Mouse (Mus musculus) forebrain, embryonic 16.5 days (tissue): ENCODE measurements around the gene Slc22a3. TPM values are rescaled to one million over a fixed set of nuclear protein-coding genes. Genes with fewer than 3 reads are reported as not detected.

Source experiments
- ATAC-seq: fragments of 200-750 bp; cut with Nextera tagmentation; 2 replicates; pipeline ENCODE4 v1.8.0; 2017; ENCODE audit warnings: mild to moderate bottlenecking, moderate library complexity
- H3K27ac ChIP-seq: fragments of 300-500 bp; sonication (generic); 2 replicates; pipeline ENCODE4 v1.5.1; 2014; ENCODE audit warnings: low read length, control low read depth
- H3K27me3 ChIP-seq: fragments of 300-500 bp; sonication (generic); replicated peaks from 2 replicates; pipeline ENCODE4 v1.6.1; 2014; ENCODE audit warnings: low read length; ENCODE audit not compliant: control insufficient read depth, insufficient read depth
- H3K36me3 ChIP-seq: fragments of 300-500 bp; sonication (generic); 2 replicates; pipeline ENCODE4 v1.6.1; 2014; ENCODE audit not compliant: control insufficient read depth, insufficient read depth
- H3K4me1 ChIP-seq: fragments of 300-500 bp; sonication (generic); replicated peaks from 2 replicates; pipeline ENCODE4 v1.6.1; 2014; ENCODE audit warnings: low read length; ENCODE audit not compliant: control insufficient read depth, insufficient read depth
- H3K4me2 ChIP-seq: fragments of 300-500 bp; sonication (generic); 2 replicates; pipeline ENCODE4 v1.6.1; 2014; ENCODE audit warnings: mild to moderate bottlenecking, low read length, control low read depth
- H3K4me3 ChIP-seq: fragments of 300-500 bp; sonication (generic); replicated peaks from 2 replicates; pipeline ENCODE4 v1.5.1; 2014; ENCODE audit warnings: mild to moderate bottlenecking, low read length, control low read depth
- H3K9ac ChIP-seq: fragments of 300-500 bp; sonication (generic); replicated peaks from 2 replicates; pipeline ENCODE4 v1.6.1; 2014; ENCODE audit warnings: low read depth, low read length, control low read depth
- H3K9me3 ChIP-seq: fragments of 300-500 bp; sonication (generic); 2 replicates; pipeline ENCODE4 v1.6.1; 2016; ENCODE audit warnings: low read length; ENCODE audit not compliant: control insufficient read depth
- WGBS: fragments of 180-500 bp; shearing (Covaris S2); extraction: QIAGEN DNeasy Blood & Tissue Kit; methylation state at CpG from one replicate; pipeline ENCODE4 v1.1.7; 2014; 5-methylcytosine and 5-hydroxymethylcytosine counted together
- polyA plus RNA-seq: library from polyadenylated mRNA; unstranded; fragments of >200 nt; fragmentation: Nextera tagmentation; extraction: Ambion mirVana; gene quantifications from 2 replicates; pipeline ENCODE4 v1.2.1, GENCODE M21; 2015

The Slc22a3 gene
- polyA plus RNA-seq, 1 experiment from 2014 or later: 1.1 TPM

GRCm38 (mm10) chr17:12511193-12511592 is 3.7 kb upstream of the Slc22a3 start:
- H3K27ac ChIP-seq: no peak overlapping the region
- H3K4me2 ChIP-seq: no peak overlapping the region
- WGBS: 89% methylated on average over 3 of the region's 3 CpGs

DNA sequence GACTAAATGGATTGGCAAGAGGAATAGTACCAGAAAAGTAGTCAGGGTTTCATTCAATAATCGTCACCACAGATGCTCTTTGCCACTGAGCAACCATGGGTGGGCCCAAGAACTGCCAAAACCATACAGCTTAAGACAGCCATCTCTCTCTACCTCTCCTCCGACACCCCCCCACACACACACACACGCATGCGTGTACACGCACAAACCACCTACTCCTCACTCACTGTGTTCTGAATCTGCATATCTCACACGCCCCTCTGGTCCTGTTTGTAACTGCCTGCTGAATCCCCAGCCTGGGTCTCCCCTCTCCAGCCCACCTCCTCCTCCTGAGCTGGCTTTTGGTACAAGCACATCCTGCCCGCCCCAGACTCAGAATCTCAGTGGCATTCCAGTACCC is 872 bp upstream of the Slc22a3 start:
- no peak overlapping the region for H3K27ac ChIP-seq
- peaks cover 40% of the 10 kb centered on the region for H3K27me3 ChIP-seq
- WGBS: 13% methylated on average over 7 of the region's 7 CpGs
- no peak overlapping the region for H3K4me3 ChIP-seq
- no peak for ATAC-seq
- H3K4me1 ChIP-seq: peaks cover 6% of the 10 kb centered on the region
- no peak overlapping the region for H3K9ac ChIP-seq
- no peaks in the 10 kb centered on the region for H3K9me3 ChIP-seq
- H3K4me2 ChIP-seq: no peak overlapping the region
- H3K36me3 ChIP-seq: no peaks in the 10 kb centered on the region

More at GRCm38 (mm10) chr17:12511193-12511592, 3.7 kb upstream of the Slc22a3 start:
- Histone ChIP-seq H3K4me3 (no peak overlapping the region), H3K9me3 (no peaks in the 10 kb centered on the region), H3K27me3 (peaks cover 29% of the 10 kb centered on the region), H3K36me3 (no peaks in the 10 kb centered on the region), H3K9ac (no peak overlapping the region), H3K4me1 (peaks cover 6% of the 10 kb centered on the region)
- no peak for ATAC-seq

- H3K36me3 ChIP-seq: no peaks in the 10 kb centered on the region
- H3K9me3 ChIP-seq: no peaks in the 10 kb centered on the region
- WGBS: 1% methylated on average over 64 of the region's 65 CpGs
- no peak overlapping the region for H3K27ac ChIP-seq
- no peak overlapping the region for H3K9ac ChIP-seq
- peak overlapping the region; percentile 33 for H3K4me3 ChIP-seq
- peak overlapping the region; percentile 50 for H3K4me2 ChIP-seq
- H3K4me1 ChIP-seq: peaks cover 6% of the 10 kb centered on the region
- H3K27me3 ChIP-seq: peaks cover 40% of the 10 kb centered on the region
- ATAC-seq: no peak
These were observed 471 bp downstream of the Slc22a3 start for GRCm38 (mm10) chr17:12506903-12507563.

DNA sequence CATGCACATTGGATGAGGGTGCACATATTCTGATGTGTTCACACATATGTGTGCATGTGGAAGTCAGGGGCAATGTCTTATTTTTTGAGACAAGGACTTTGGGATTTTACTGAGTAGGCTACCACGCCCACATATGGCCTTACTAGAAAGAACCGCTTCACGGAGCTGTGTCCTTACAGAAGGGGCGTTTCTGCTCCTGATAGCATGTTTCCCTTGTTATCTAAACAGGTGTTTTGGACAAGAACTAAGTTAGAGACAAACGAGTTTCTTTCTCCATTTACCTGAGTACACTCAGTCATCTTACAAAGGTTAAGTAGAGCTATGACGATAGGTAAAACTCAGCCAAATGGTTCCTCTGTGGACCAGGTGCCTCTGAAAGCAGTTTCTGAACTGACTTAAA is 1.8 kb downstream of the Slc22a3 start:
- Histone ChIP-seq H3K27me3 (peaks cover 40% of the 10 kb centered on the region), H3K4me1 (peaks cover 6% of the 10 kb centered on the region), H3K4me2 (no peak overlapping the region), H3K9me3 (0 out of 2 replicates have a peak, but pooled peaks cover under 1% of the 10 kb centered on the region), H3K9ac (no peak overlapping the region), H3K36me3 (no peaks in the 10 kb centered on the region), H3K27ac (no peak overlapping the region), H3K4me3 (no peak overlapping the region)
- 77% methylated on average over 6 of the region's 6 CpGs for WGBS
- no peak for ATAC-seq

- Histone ChIP-seq H3K9me3 (0 out of 2 replicates have a peak, but pooled peaks cover 2% of the 10 kb centered on the region), H3K4me1 (no peaks in the 10 kb centered on the region), H3K4me3 (no peak overlapping the region), H3K36me3 (no peaks in the 10 kb centered on the region), H3K27me3 (peaks cover 4% of the 10 kb centered on the region; the same call in 1 of the 2 replicates), H3K4me2 (no peak overlapping the region), H3K9ac (no peak overlapping the region), H3K27ac (no peak overlapping the region)
- WGBS: 90% methylated on average over 8 of the region's 8 CpGs
- ATAC-seq: no peak
These were observed 8.1 kb downstream of the Slc22a3 start for GRCm38 (mm10) chr17:12499426-12499825.

DNA sequence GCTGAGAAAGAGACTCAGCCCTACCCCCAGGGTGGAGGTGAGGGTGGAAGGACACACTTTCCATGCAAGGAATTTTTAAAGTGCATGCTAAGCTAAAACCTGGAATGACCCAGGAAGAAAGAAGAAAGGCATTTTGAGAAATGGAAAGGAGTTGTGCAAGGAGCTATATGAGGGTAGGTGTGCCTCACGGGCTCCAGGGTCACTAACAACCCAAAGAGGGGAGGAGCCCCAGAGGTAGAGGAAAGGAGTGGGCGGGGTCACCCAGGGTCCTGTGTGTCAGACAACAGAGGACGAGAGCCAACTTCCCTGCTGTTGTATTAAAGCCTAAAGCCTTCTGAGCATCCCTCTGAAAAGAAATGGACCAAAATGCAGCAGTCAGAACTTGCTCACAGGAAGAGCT is 11.9 kb downstream of the Slc22a3 start:
- H3K36me3 ChIP-seq: no peaks in the 10 kb centered on the region
- H3K4me2 ChIP-seq: no peak overlapping the region
- no peak overlapping the region for H3K9ac ChIP-seq
- H3K4me1 ChIP-seq: no peaks in the 10 kb centered on the region
- 0 out of 2 replicates have a peak, but pooled peaks cover under 1% of the 10 kb centered on the region for H3K9me3 ChIP-seq
- no peaks in the 10 kb centered on the region for H3K27me3 ChIP-seq
- no peak overlapping the region for H3K27ac ChIP-seq
- no peak overlapping the region for H3K4me3 ChIP-seq
- 53% methylated on average over 3 of the region's 3 CpGs for WGBS
- ATAC-seq: no peak

DNA sequence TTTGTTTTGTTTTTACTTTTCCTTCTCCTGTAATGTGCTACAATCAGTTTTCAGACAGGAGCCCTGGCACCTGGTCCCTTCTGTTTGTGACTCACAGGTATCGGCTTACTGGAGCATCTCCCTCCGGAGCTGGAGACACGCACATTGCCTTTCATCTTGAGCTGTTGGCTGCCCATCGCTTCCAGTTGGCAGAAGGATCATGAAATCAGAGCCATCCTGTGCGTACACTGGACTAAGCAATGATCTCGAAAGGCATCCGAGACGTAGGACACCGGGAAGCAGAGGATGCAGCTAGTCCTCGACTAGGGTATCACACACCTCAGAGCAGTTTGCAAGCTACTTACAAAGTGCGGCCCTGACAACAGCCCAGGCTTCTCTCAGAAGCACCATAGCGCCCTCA is 15.9 kb downstream of the Slc22a3 start:
- no peak for ATAC-seq
- H3K27ac ChIP-seq: no peak overlapping the region
- H3K4me1 ChIP-seq: no peaks in the 10 kb centered on the region
- no peak overlapping the region for H3K4me3 ChIP-seq
- H3K9me3 ChIP-seq: no peaks in the 10 kb centered on the region
- H3K4me2 ChIP-seq: no peak overlapping the region
- no peaks in the 10 kb centered on the region for H3K27me3 ChIP-seq
- no peaks in the 10 kb centered on the region for H3K36me3 ChIP-seq
- 87% methylated on average over 12 of the region's 12 CpGs for WGBS
- no peak overlapping the region for H3K9ac ChIP-seq

DNA sequence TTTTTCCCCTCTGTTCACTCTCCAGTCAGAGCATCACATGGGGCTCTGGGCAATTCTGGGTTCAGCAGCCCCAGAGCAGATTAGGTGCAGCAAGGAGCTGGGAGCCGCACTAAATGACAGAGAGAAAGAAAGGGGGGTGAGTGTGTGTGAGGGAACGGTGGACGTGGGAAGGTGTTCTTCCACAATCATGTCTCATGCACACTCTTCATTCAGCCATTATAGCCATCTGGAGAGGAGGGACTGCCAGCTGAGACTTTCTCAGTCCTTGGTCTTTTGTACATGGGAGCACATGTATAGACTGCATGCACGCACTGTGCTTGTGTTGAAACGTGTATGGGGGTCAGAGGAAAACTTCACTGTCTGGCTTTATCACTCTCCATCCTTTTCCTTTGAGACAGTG is 17.6 kb downstream of the Slc22a3 start:
- H3K9me3 ChIP-seq: no peaks in the 10 kb centered on the region
- H3K9ac ChIP-seq: no peak overlapping the region
- ATAC-seq: no peak
- WGBS: 79% methylated on average over 5 of the region's 5 CpGs
- H3K4me3 ChIP-seq: no peak overlapping the region
- no peak overlapping the region for H3K27ac ChIP-seq
- no peaks in the 10 kb centered on the region for H3K36me3 ChIP-seq
- no peak overlapping the region for H3K4me2 ChIP-seq
- H3K27me3 ChIP-seq: no peaks in the 10 kb centered on the region
- no peaks in the 10 kb centered on the region for H3K4me1 ChIP-seq

DNA sequence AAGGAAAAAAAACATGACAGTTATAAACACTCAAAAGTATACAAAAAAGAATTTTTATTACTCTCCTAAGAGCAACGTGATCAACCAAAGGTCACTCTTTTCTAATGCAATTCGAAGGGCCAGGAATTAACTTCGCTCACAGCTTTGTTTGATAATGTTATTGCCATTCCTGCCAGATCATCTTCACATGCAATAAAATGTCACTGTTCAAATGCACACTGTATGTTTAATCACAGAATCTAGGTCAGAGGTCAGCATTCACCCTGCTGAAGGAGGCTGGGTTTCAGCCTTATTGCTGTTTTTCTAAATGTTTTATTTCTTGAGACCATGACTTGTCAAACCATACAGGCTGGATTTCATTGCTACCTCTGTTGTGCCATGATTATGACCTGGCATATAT is 21.8 kb downstream of the Slc22a3 start:
- Histone ChIP-seq H3K4me2 (no peak overlapping the region), H3K27me3 (no peaks in the 10 kb centered on the region), H3K4me3 (no peak overlapping the region), H3K36me3 (no peaks in the 10 kb centered on the region), H3K27ac (no peak overlapping the region), H3K9me3 (no peaks in the 10 kb centered on the region), H3K4me1 (no peaks in the 10 kb centered on the region), H3K9ac (no peak overlapping the region)
- ATAC-seq: no peak
- 90% methylated on average over 3 of the region's 3 CpGs for WGBS

DNA sequence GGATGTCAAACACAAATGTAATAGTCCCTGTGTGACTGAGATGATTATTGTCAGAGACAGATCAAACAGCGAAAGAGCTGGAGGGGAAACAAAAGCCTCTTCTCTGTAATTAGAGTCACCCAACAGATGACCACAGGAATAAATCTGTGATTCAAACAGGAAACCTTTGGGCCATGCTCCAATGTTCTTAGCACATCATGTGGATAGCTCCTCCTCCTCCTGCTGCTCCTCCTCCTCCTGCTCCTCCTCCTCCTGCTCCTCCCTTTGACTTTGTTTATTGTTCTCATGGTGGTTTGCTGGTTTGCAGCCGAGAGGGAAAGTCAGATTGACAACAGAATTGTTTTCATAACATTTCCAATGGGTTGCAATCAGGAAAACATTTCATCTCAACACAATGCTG is 28.1 kb downstream of the Slc22a3 start:
- H3K27ac ChIP-seq: no peak overlapping the region
- H3K36me3 ChIP-seq: no peaks in the 10 kb centered on the region
- no peak overlapping the region for H3K4me3 ChIP-seq
- no peaks in the 10 kb centered on the region for H3K9me3 ChIP-seq
- WGBS: 38% methylated on average over 2 of the region's 2 CpGs
- H3K9ac ChIP-seq: no peak overlapping the region
- H3K4me2 ChIP-seq: no peak overlapping the region
- ATAC-seq: no peak
- no peaks in the 10 kb centered on the region for H3K4me1 ChIP-seq
- no peaks in the 10 kb centered on the region for H3K27me3 ChIP-seq
